Mouse (Mus musculus): Measurements from ENCODE around the gene Rab4b. TPM values are rescaled to one million over a fixed set of nuclear protein-coding genes. Genes with fewer than 3 reads are reported as not detected.

The Rab4b gene
- polyA plus RNA-seq, 1 experiment from 2014 or later, result 80.0 TPM

MicroRNA genes within 50 kb of the gene (microRNA counts, 519-probe panel; counts per million panel counts)
- 177 counts per million, percentile 53 among the panel's probes with 10 or more counts for microRNA mmu-miR-1191

Small RNA genes within 50 kb of the gene (microRNA-seq; reads per million reads assigned to microRNA genes)
- gene Mir1191 (4.8 reads per million, percentile 14 among the genes with 10 or more reads in this experiment), gene Mir3101 (not detected)

Other genes starting within 250 kb of the Rab4b start
- not detected in 2 replicates for gene Cyp2a22, start 239.5 kb downstream of the Rab4b start, polyA plus RNA-seq (2015; fragmentation: Nextera tagmentation; extraction: Ambion mirVana)
- gene Cyp2a12, start 149.8 kb downstream of the Rab4b start, polyA plus RNA-seq (2015; fragmentation: Nextera tagmentation; extraction: Ambion mirVana), result not detected in 2 replicates
- gene Cyp2f2, start 59.0 kb downstream of the Rab4b start, polyA plus RNA-seq (2015; fragmentation: Nextera tagmentation; extraction: Ambion mirVana), result not detected in 2 replicates
- gene Cyp2t4, start 25.2 kb downstream of the Rab4b start, polyA plus RNA-seq (2015; fragmentation: Nextera tagmentation; extraction: Ambion mirVana), result 0.17 TPM in 1 of 2 replicates, not detected in the other
- gene Egln2, start 12.1 kb downstream of the Rab4b start, polyA plus RNA-seq (2015; fragmentation: Nextera tagmentation; extraction: Ambion mirVana), result 86.9 and 87.3 TPM in 2 replicates
- gene Gm21983, start 2.2 kb upstream of the Rab4b start, polyA plus RNA-seq (2015; fragmentation: Nextera tagmentation; extraction: Ambion mirVana), result not detected in 2 replicates
- gene Mia, start 2.3 kb upstream of the Rab4b start, polyA plus RNA-seq (2015; fragmentation: Nextera tagmentation; extraction: Ambion mirVana), result 4.3 and 6.2 TPM in 2 replicates
- gene BC024978, start 16.9 kb upstream of the Rab4b start, polyA plus RNA-seq (2015; fragmentation: Nextera tagmentation; extraction: Ambion mirVana), result 4.2 and 4.4 TPM in 2 replicates
- gene Snrpa, start 17.4 kb upstream of the Rab4b start, polyA plus RNA-seq (2015; fragmentation: Nextera tagmentation; extraction: Ambion mirVana), result 269 and 280 TPM in 2 replicates
- gene Itpkc, start 49.8 kb upstream of the Rab4b start, polyA plus RNA-seq (2015; fragmentation: Nextera tagmentation; extraction: Ambion mirVana), result 4.6 and 5.4 TPM in 2 replicates
- 22.3 and 25.5 TPM in 2 replicates for gene Coq8b, start 54.1 kb upstream of the Rab4b start, polyA plus RNA-seq (2015; fragmentation: Nextera tagmentation; extraction: Ambion mirVana)
- 31.1 and 32.3 TPM in 2 replicates for gene Numbl, start 79.5 kb upstream of the Rab4b start, polyA plus RNA-seq (2015; fragmentation: Nextera tagmentation; extraction: Ambion mirVana)
- gene Ltbp4, start 158.8 kb upstream of the Rab4b start, polyA plus RNA-seq (2015; fragmentation: Nextera tagmentation; extraction: Ambion mirVana), result 10.5 and 13.4 TPM in 2 replicates
- 85.4 and 89.3 TPM in 2 replicates for gene Shkbp1, start 177.1 kb upstream of the Rab4b start, polyA plus RNA-seq (2015; fragmentation: Nextera tagmentation; extraction: Ambion mirVana)
- 0.62 TPM in 1 of 2 replicates, not detected in the other for gene Gm20479, start 178.5 kb upstream of the Rab4b start, polyA plus RNA-seq (2015; fragmentation: Nextera tagmentation; extraction: Ambion mirVana)

Data from forebrain, embryonic 13.5 days (tissue).